Mouse (Mus musculus) kidney, embryonic 16.5 days (tissue): ENCODE measurements around the gene Triobp. TPM values are rescaled to one million over a fixed set of nuclear protein-coding genes. Genes with fewer than 3 reads are reported as not detected.

Source experiments
- ATAC-seq: fragments of 200-750 bp; cut with Nextera tagmentation; 2 replicates; pipeline ENCODE4 v1.8.0; 2017; ENCODE audit warnings: moderate TSS enrichment; ENCODE audit not compliant: low FRiP score, low TSS enrichment
- H3K27ac ChIP-seq: fragments of 300-500 bp; sonication (generic); 2 replicates; pipeline ENCODE4 v1.5.1; 2014; ENCODE audit warnings: low read length
- H3K27me3 ChIP-seq: fragments of 300-500 bp; sonication (generic); 2 replicates; pipeline ENCODE4 v1.6.1; 2014; ENCODE audit warnings: low read length, control low read depth, mixed read lengths; ENCODE audit not compliant: insufficient read depth
- H3K36me3 ChIP-seq: fragments of 300-500 bp; sonication (generic); 2 replicates; pipeline ENCODE4 v1.6.1; 2014; ENCODE audit warnings: low read length, control low read depth, mixed read lengths; ENCODE audit not compliant: insufficient read depth
- H3K4me1 ChIP-seq: fragments of 300-500 bp; sonication (generic); 2 replicates; pipeline ENCODE4 v1.6.1; 2014; ENCODE audit warnings: low read length, control low read depth, mixed read lengths; ENCODE audit not compliant: insufficient read depth
- H3K4me2 ChIP-seq: fragments of 300-500 bp; sonication (generic); replicated peaks from 2 replicates; pipeline ENCODE4 v1.6.1; 2014; ENCODE audit warnings: low read depth, low read length
- H3K4me3 ChIP-seq: fragments of 300-500 bp; sonication (generic); 2 replicates; pipeline ENCODE4 v1.5.1; 2014; ENCODE audit warnings: mild to moderate bottlenecking, low read length
- H3K9ac ChIP-seq: fragments of 300-500 bp; sonication (generic); replicated peaks from 2 replicates; pipeline ENCODE4 v1.6.1; 2014; ENCODE audit warnings: low read length
- H3K9me3 ChIP-seq: fragments of 300-500 bp; sonication (generic); 2 replicates; pipeline ENCODE4 v1.6.1; 2016; ENCODE audit warnings: low read length, control low read depth
- WGBS: fragments of 180-500 bp; shearing (Covaris S2); extraction: QIAGEN DNeasy Blood & Tissue Kit; methylation state at CpG from one replicate; pipeline ENCODE4 v1.1.7; 2014; 5-methylcytosine and 5-hydroxymethylcytosine counted together
- polyA plus RNA-seq: library from polyadenylated mRNA; unstranded; fragments of >200 nt; fragmentation: Nextera tagmentation; extraction: Ambion mirVana; gene quantifications from 2 replicates; pipeline ENCODE4 v1.2.1, GENCODE M21; 2015

Triobp gene
- 67.3 and 78.4 TPM in 2 replicates for polyA plus RNA-seq

- ATAC-seq = peak; percentile 98
- Histone ChIP-seq H3K27me3 (no peaks in the 10 kb centered on the region; the same call in 1 of the 2 replicates), H3K36me3 (0 out of 2 replicates have a peak, but pooled peaks cover 5% of the 10 kb centered on the region), H3K9me3 (no peaks in the 10 kb centered on the region), H3K9ac (peak within 1 kb of the TSS; percentile 68), H3K4me3 (peak within 1 kb of the TSS; percentile 54), H3K27ac (peak within 1 kb of the TSS; percentile 43; the same call in 1 of the 2 replicates), H3K4me2 (peak within 1 kb of the TSS; percentile 79), H3K4me1 (peaks cover 13% of the 10 kb centered on the region)
- under 1% methylated on average over 24 of the region's 24 CpGs for WGBS
Measured at GRCm38 (mm10) chr15:78947657-78948056, at the start of gene Triobp. Triobp (plus strand) TSS chr15:78947724.

GRCm38 (mm10) chr15:78898507-78899001, 49.0 kb upstream of the Triobp start:
- H3K9ac ChIP-seq = peak overlapping the region; percentile 16; the same call in 1 of the 2 replicates
- H3K36me3 ChIP-seq = peaks cover 2% of the 10 kb centered on the region; the same call in 1 of the 2 replicates
- WGBS = 48% methylated on average over 6 of the region's 6 CpGs
- H3K27me3 ChIP-seq = no peaks in the 10 kb centered on the region
- peak overlapping the region; percentile 86 for H3K4me2 ChIP-seq
- peak overlapping the region; percentile 77 for H3K4me3 ChIP-seq
- no peak for ATAC-seq
- peak overlapping the region; percentile 74 for H3K27ac ChIP-seq
- no peaks in the 10 kb centered on the region for H3K9me3 ChIP-seq
- H3K4me1 ChIP-seq = peaks cover 61% of the 10 kb centered on the region

GRCm38 (mm10) chr15:78899409-78899739, 48.1 kb upstream of the Triobp start, which contains the start of gene Gm49510:
Gm49510 (plus strand) TSS chr15:78899667.
- 3% methylated on average over 19 of the region's 20 CpGs for WGBS
- peaks cover 8% of the 10 kb centered on the region for H3K36me3 ChIP-seq
- H3K9ac ChIP-seq = peak within 1 kb of the TSS; percentile 84
- no peak for ATAC-seq
- peak within 1 kb of the TSS; percentile 86 for H3K4me2 ChIP-seq
- no peaks in the 10 kb centered on the region for H3K27me3 ChIP-seq
- H3K27ac ChIP-seq = peak within 1 kb of the TSS; percentile 81
- no peaks in the 10 kb centered on the region for H3K9me3 ChIP-seq
- H3K4me3 ChIP-seq = peak within 1 kb of the TSS; percentile 77
- H3K4me1 ChIP-seq = peaks cover 53% of the 10 kb centered on the region

- peak within 1 kb of the TSS; percentile 86 for H3K4me2 ChIP-seq
- H3K9me3 ChIP-seq = no peaks in the 10 kb centered on the region
- peaks cover 47% of the 10 kb centered on the region for H3K4me1 ChIP-seq
- H3K27me3 ChIP-seq = no peaks in the 10 kb centered on the region
- H3K4me3 ChIP-seq = peak within 1 kb of the TSS; percentile 77
- WGBS = 1% methylated on average over 45 of the region's 47 CpGs
- H3K36me3 ChIP-seq = peaks cover 12% of the 10 kb centered on the region
- peak; percentile 64 for ATAC-seq
- peak within 1 kb of the TSS; percentile 84 for H3K9ac ChIP-seq
- H3K27ac ChIP-seq = peak within 1 kb of the TSS; percentile 81
Measured at GRCm38 (mm10) chr15:78899740-78900584, 47.6 kb upstream of the Triobp start, which contains the start of gene Sh3bp1. Sh3bp1 (plus strand) TSS chr15:78899768.

GRCm38 (mm10) chr15:78900585-78901421, 46.7 kb upstream of the Triobp start:
- Histone ChIP-seq H3K27ac (peak overlapping the region; percentile 81; the same call in 1 of the 2 replicates), H3K9ac (peak overlapping the region; percentile 84), H3K27me3 (no peaks in the 10 kb centered on the region), H3K4me1 (peaks cover 43% of the 10 kb centered on the region), H3K9me3 (no peaks in the 10 kb centered on the region), H3K36me3 (peaks cover 20% of the 10 kb centered on the region), H3K4me2 (peak overlapping the region; percentile 86), H3K4me3 (peak overlapping the region; percentile 77)
- peak; percentile 18; the same call in 1 of the 2 replicates for ATAC-seq
- 20% methylated on average over 18 of the region's 18 CpGs for WGBS

- WGBS = 59% methylated on average over 8 of the region's 8 CpGs
- Histone ChIP-seq H3K27me3 (no peaks in the 10 kb centered on the region), H3K36me3 (peaks cover 22% of the 10 kb centered on the region), H3K4me3 (peak overlapping the region; percentile 77; the same call in 1 of the 2 replicates), H3K9ac (peak overlapping the region; percentile 84), H3K27ac (peak overlapping the region; percentile 81; the same call in 1 of the 2 replicates), H3K9me3 (no peaks in the 10 kb centered on the region), H3K4me1 (peaks cover 37% of the 10 kb centered on the region), H3K4me2 (peak overlapping the region; percentile 86)
- ATAC-seq = no peak
Measured at GRCm38 (mm10) chr15:78901422-78901789, 46.1 kb upstream of the Triobp start.

GRCm38 (mm10) chr15:78903243-78903642, 44.3 kb upstream of the Triobp start:
- Histone ChIP-seq H3K36me3 (peaks cover 35% of the 10 kb centered on the region), H3K9ac (peak overlapping the region; percentile 19), H3K27ac (no peak overlapping the region), H3K4me1 (peaks cover 30% of the 10 kb centered on the region), H3K27me3 (no peaks in the 10 kb centered on the region), H3K4me3 (no peak overlapping the region), H3K4me2 (no peak overlapping the region), H3K9me3 (no peaks in the 10 kb centered on the region)
- no peak for ATAC-seq
- 6% methylated on average over 2 of the region's 2 CpGs for WGBS

GRCm38 (mm10) chr15:78908399-78908798, 39.1 kb upstream of the Triobp start:
- Histone ChIP-seq H3K4me3 (no peak overlapping the region), H3K9ac (no peak overlapping the region), H3K36me3 (peaks cover 65% of the 10 kb centered on the region), H3K9me3 (no peaks in the 10 kb centered on the region), H3K27ac (no peak overlapping the region), H3K4me2 (no peak overlapping the region), H3K4me1 (peaks cover 2% of the 10 kb centered on the region; the same call in 1 of the 2 replicates), H3K27me3 (no peaks in the 10 kb centered on the region)
- no peak for ATAC-seq
- 70% methylated on average over 7 of the region's 7 CpGs for WGBS

- Histone ChIP-seq H3K27me3 (no peaks in the 10 kb centered on the region), H3K4me3 (no peak overlapping the region), H3K27ac (no peak overlapping the region), H3K4me2 (no peak overlapping the region), H3K4me1 (peaks cover 2% of the 10 kb centered on the region; the same call in 1 of the 2 replicates), H3K36me3 (peaks cover 61% of the 10 kb centered on the region), H3K9ac (no peak overlapping the region), H3K9me3 (no peaks in the 10 kb centered on the region)
- no peak for ATAC-seq
- WGBS = 89% methylated on average over 8 of the region's 8 CpGs
Measured at GRCm38 (mm10) chr15:78908982-78909381, 38.5 kb upstream of the Triobp start.
